Mouse (Mus musculus) left cerebral cortex, postnatal 10 days (tissue): ENCODE results near the gene Gm42420. TPM values are rescaled to one million over a fixed set of nuclear protein-coding genes. Genes with fewer than 3 reads are reported as not detected.

ENCODE experiments used
- DNase-seq, 2 experiments: peaks; one replicate each; pipeline ENCODE4 v3.0.0; 2021 to 2022; ENCODE audit warnings: low spot score in 2 of 2, mixed read lengths in 1 of 2; ENCODE audit errors: extremely low spot score in 1 of 2
- intact Hi-C: fragments of 180-260 bp; cut with DNase I; formaldehyde crosslinking; loops from one replicate; pipeline ENCODE4 v1.15.1; 2025
- total RNA-seq, 2 experiments: library from RNA; stranded (reverse); gene quantifications; 2 replicates each; pipeline ENCODE4 v1.2.3; 2021

Gm42420 gene
- total RNA-seq, 2 experiments from 2014 or later = not detected

DNA sequence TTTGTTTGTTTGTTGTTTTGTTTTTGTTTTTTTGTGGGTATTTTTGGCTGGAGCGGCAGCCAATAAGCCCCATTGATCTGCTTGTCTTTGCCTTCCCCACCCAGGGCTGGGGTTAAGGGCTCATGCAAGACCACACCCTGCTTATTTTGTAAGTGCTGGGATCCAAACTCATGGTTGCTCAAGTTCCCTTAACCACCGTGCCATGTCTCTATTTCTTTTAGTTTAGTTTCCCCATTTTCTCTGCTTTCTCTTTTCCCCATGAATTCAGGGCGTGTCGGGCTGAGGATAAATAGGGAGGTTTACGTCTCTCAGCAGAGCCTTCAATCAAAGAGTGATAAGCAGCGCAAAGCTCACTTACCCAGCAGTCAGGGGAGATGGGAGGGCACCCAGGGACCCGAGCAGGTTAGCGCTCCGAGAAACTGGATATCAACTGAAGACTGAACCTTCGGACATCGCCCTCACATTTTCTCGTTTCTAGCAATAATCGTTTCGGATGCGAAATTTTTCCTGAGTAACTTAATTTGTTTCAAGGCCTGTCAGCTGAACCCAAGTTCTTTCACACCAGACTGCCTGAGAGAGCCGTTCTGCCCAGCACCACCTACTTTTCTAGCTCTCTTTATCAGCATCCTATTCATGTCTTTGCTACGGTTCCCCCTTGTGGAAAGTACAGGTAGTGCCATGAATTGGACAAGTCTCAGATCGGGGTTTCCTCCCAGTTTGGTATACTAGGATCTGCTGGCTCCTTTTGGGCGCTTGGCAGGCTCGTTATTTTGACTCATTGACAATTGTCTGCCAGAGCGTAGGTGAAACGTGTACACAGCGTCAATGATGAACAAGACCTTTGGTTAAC lies 23.2 kb upstream of the Gm42420 start:
- peak; percentile 71 to 90 for DNase-seq
- intact Hi-C loops = loop anchor here (2.0 kb wide), 1 partner anchor 100 kb away; no protein-coding TSS in a partner anchor

DNA sequence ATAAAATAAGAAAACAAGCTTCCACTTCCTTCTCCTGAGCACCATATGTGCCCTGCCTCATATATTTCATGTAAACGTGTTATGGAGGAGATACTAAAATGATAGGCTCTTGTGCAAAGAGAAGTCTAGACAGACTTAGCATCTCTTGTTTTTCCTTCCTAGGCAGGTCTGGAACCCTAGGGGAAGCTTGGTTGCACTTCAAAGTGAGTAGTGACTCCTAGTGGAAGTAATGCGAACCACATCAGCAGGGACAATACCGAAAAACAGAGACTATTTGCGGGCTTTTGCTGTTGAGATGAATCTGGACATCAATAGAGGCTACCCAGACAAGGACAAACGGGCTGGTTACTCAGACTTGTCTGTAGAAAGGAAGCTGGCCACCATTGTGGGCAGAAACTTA lies 18.0 kb upstream of the Gm42420 start:
- intact Hi-C loops = loop anchor here (5.0 kb wide), 1 partner anchor 150 kb away; no protein-coding TSS in a partner anchor
- no peak for DNase-seq

DNA sequence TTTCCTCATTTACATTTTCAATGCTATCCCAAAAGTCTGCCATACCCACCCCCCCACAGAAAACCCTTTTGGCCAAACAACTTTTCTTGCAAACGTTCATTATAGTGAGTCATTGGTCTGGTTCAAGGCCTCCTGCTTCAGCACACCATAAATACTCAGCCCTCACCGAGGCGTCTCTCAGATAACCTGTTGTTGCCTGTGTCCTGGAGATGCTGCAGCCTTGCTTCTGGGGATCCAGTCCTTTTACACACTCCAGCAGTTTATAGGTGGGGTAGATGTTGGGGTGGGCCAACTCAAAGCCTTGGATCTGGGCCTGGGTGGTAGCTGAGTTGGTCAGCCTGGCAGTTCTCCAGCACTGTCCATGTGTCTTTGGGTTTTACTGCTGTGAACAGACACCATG lies 15.1 kb upstream of the Gm42420 start:
- DNase-seq = no peak
- intact Hi-C loops = no loop called here

DNA sequence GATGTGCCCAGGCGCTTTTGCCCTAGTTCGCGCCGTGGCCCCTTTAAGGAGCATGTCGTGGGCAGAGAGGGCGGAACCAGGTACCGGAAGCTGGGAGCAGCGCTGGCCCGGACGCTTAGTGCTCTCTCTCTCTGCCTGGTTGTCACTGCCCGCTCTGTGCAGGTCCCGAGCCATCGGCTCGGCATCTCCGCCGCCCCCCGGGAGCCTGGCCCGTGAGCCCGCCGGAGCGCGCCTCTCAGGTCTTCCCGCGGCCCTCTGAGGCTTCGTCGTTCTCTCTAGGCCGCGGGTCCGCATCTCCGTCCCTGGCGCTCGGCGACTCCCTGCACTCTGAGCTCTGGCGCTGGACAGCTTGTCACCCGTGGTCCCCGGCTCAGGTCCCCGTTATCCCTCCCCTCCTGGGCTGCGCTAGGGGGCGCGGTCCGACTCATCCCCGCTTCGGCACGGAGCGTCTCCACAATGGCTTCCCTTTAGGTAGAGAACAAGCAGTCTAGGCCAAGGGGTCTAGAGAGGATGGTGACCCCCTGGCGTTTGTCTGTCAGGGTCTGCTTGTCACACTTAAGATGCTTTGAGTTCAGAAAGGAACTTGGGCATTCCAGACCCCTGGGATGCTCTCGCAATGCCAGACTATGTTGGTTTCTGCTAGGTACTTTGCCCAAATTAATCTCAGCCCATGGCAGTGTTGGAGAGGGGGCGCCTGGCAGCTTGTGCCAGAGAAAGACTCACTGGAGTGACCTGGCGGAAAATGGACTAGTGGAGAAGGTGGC lies 11.6 kb upstream of the Gm42420 start, which contains the start of gene Adck2:
TSS of gene Adck2 (plus strand) at position 83 of the 764 bp plus-strand sequence.
- DNase-seq = peak; percentile 66 to 85
- intact Hi-C loops = no loop called here

DNA sequence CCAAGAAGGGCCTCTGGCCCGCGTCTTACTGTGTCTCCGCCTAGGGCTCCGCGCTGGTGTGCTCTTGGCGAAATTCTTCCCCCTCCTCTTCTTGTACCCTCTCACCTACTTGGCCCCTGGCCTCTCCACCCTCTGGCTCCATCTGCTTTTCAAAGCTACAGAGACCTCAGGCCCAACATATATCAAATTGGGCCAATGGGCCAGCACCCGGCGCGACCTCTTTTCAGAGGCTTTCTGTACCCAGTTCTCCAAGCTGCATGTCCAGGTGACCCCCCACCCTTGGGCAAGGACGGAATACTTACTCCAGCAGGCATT lies 11.0 kb upstream of the Gm42420 start:
- intact Hi-C loops = no loop called here
- no peak for DNase-seq

DNA sequence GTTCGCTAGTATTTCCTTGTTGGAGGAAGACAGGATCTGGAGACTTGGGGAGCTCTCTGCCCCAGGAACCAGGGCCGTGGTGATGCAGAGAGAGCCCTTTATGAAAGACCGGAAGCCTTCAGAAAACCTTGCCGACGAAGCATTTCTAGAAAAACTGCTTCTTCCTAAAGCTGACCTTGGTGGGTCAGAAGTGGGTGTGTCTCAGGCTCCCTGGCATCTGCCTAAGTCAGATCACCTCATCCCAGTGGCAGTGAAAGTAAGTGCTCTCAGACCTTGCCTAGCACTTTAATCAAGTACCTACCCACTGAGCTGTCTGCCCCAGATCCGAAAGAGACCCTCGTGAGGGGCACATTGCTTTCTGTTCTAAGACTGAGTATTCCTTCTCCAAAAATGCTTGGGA lies 10.6 kb upstream of the Gm42420 start:
- DNase-seq = no peak
- intact Hi-C loops = no loop called here

DNA sequence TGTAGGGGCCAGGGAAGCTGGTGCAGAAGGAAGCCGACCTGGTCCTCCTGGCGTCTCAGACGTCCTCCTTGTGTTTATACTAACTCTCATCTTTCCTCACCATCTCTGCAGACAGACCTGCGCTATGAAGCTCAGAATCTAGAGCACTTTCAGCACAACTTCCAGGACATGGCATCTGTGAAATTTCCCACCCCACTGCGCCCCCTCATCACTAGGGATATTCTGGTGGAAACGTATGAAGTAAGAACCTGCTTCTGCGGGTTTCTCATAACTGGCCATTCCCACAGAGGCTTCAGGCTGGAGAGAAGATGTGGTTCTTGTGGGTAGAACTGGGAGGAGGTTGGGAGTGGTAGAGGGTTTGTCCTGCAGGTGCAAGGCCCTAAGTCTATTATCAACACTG lies 6.0 kb upstream of the Gm42420 start:
- intact Hi-C loops = no loop called here
- no peak for DNase-seq

DNA sequence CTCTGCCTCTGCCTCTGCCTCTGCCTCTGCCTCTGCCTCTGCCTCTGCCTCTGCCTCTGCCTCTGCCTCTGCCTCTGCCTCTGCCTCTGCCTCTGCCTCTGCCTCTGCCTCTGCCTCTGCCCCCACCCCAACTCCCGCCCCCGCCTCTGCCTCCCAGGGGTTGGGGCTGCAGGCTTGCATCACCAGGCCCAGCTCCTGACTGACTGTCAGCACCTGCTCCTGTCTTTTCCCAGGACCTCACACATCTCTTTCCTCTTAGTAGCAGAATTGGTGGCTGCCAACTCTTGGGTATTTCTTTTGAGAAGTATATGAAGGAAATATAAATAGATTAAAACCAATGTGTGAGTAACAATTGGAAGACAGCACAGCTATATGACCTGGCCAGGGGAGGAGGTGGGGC lies 5.0 kb upstream of the Gm42420 start:
- intact Hi-C loops = no loop called here
- DNase-seq = no peak

DNA sequence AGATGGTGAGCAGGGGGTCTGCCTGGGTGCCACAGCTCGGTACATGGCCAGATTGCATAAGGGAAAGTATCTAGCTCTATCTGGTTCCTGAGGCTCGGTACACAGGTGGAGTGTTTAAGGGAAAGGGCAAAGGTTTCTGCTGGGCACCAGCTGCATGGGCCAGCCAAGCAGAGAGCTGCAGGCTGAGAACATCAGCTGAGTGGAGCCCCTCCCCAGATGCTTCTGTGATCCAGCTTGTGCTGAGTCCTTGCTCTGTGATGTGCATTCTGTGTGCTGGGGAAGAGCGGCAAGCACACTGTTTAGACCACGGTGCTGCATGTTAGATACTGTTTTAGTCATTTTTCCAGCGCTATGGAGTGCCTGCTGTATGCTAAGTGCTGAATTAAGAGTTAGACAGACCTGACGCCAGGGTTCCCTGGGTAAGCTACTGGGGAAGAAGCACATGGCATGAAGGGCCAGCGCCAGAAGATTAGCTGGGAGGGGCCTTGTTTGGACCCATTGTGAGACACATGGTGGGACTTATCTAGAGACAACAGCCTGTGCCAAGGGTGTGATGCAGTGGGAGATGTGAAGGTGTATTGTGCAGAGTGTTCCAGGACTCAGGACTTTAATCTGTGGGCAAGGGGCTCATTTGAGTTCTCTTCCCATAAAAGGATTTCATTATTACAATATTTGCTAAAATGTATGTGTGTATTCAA lies 4.3 kb upstream of the Gm42420 start:
- intact Hi-C loops = no loop called here
- DNase-seq = no peak

DNA sequence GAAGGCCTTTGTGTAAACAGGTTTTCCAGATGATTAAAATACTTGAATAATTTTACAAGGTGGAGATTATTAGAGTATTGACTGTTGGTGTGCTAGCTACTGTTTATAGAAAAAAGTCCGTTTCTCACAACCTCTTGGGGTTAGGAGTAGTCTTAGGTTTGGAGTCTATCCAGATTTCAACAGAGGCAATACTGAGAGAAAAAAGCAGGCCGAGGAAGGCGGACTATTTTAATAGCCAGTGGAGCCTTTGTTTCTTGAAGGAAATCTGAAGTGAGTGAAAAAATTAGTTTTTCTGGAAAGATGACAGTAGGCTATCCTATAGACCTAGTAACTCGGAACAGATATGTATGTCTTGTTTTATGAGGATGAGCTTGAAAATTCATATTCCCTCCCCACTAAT lies 5.9 kb downstream of the Gm42420 start:
- DNase-seq = no peak
- intact Hi-C loops = no loop called here

DNA sequence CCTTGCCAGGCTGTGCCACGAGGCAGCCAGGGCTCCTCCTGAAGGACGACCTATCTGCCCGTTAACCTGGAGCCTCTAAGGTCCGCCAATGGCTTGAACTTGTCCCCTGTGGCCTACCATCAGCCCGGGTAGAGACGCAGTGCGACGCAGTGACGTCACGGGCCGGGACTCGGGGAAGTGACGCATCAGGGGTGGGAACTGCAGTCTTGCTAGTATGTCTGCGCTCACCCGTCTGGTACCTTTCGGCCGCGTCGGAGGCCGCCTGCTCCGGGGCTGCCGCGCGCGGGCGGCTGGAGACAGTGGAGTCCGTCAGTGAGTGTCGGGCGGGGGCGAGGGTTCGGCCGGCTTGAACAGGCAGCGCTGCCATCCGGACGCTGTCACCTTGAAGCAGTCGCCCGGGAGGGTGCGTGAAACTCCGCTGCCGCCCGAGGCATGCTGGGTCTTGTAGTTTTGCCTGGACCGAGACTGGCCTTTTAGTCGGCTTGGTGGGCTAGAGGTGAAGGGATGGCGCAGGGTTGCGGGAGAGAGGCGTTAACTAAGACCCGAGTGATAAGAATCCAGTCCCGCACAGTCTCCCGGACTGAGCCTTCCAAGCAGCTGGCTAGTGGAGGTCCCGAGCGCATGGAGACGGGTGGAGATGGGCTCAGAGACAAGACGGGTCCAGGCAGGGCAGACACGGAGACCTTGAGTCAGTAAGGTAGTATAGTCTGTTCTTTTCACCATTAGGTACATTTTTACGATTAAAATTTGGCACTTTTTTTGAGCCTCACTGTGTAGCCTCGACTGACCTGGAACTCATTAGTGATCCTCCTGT lies 7.1 kb downstream of the Gm42420 start, which contains the start of gene Ndufb2:
TSS of gene Ndufb2 (plus strand) at position 174 of the 814 bp plus-strand sequence.
- peak; percentile 91 to 96 for DNase-seq
- intact Hi-C loops = no loop called here

DNA sequence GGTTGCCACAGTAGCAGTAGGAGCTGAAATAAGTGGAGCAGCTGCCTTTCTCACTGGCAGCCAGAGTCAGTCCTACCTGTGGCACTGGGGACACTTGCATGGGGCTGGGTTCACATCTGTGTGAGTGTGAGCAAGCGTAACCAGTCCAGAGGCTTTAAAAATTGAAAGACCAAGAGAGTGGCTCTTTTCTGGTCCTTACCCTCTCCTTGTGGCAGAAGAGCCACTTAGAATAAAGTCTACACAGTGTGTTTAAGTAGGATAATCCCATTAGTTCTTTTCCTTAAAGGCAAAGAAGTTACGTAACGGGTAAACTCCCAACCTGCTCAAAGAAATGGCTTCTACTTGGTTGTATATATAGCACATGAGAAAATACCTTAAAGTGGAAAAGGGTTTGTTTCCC lies 15.3 kb downstream of the Gm42420 start:
- DNase-seq = no peak

DNA sequence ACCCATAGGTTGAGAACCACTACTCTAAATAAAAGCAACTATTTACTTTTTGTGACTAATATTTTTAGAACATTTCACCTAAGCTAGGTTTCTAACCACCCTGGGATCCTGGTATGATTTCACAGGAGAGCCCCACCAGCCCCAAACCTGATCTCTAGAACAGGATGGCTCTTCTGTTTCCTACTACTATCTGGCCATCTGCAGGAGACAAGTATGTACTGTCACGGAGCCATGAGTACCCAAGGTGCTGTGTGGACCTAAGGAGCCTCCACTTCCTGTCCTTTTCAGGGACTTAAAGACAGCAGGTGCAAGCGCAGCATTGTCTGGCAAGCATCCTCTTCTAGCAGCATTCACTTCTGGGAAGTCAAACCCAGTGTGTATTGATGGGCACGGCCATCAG lies 16.3 kb downstream of the Gm42420 start:
- intact Hi-C loops = no loop called here
- no peak for DNase-seq

More for the DNA sequence above, 15.3 kb downstream of the Gm42420 start:
- intact Hi-C loops = no loop called here

DNA sequence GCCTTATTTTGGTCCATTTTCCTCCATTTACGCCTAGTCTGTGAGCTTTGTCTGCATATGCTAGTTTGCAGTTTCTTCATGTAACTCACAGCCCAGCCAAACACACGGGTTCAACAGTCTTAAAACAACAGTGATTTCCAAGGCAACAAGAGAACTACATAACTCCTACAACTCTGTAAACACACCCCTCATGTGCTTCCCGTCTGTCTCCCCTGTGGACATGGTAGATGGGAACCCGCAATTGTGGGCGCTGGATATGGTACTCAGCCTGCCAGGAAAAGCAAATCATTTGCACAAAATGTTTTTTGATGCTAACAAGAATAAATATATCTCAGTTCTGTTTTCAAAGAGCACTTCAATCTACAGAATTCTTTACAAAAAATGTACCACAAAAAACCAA lies 19.0 kb downstream of the Gm42420 start:
- intact Hi-C loops = no loop called here

DNA sequence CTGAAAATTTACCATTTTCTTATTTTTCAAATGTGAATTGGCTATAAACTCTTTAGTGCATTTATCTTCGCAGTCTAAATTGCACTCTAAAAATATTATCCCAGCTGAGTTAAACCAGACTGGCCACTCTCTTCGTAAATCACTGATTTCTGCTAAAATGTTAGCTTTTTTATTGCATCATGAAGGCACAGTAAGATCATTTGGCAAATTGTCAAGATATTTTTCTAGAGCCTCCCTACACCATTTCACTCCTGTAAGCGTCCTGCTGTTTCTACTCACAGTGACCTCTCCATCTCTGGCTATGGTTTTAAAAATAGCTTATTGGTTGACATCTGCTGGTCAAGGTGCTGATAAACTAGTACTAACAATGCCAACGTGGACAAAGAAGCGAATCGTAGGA lies 20.5 kb downstream of the Gm42420 start:
- intact Hi-C loops = no loop called here
- DNase-seq = no peak

More for the DNA sequence above, 19.0 kb downstream of the Gm42420 start:
- no peak for DNase-seq

DNA sequence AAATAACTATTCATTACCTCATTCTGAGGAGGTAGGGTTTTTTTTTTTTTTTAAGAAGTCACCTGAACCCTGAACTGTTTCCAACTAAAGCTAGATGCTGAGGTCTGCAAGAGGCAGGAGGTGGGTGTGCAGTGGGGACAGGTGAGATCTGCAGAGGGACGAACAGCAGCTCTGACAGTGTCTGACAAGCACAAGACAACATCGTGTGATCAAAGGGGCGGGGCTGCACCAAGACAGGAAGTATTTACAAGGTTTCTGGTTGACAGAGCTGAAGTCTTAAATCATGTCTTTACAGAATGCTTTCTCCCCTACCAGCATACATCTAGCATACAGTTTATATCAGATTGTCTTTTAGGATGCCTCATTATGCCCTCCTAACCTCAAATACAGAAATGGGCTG lies 21.3 kb downstream of the Gm42420 start:
- DNase-seq = no peak
- intact Hi-C loops = no loop called here

DNA sequence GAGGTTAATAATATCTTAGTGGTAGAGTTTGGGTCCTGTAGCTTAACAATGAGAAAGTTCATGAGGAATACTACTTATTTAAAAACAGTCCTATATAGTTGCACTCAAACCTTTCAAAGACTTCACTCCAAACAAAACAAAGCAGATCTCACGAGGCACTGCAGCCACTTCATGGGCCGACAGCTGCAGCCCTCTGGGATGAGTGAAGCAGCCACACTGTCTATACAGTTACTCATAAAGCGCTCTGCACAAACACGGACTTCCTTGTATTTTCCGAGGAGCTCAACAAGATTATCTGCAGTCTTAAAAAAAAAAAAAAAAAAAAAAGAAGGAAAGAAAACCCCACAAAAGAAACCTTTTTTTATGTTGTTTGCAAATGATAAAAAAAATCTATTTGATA lies 21.8 kb downstream of the Gm42420 start:
- intact Hi-C loops = no loop called here
- no peak for DNase-seq

DNA sequence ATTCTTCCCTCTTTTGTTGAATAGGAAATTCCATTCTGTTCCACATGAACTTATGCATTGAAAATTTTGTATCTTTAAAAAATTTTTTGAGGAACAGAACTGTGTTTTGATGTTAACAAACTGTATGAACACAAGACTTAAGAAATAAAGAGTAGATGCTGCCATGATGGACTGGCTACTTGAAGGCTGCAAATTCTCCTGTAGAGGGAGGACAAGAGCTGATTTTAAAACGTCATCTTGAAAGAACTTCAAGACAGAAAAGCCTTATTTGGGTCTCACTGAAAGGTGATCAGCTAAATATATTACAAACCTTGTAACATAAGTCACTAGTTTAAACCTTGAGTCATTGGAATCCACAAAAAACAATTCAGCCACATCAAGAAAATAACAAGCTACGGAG lies 24.7 kb downstream of the Gm42420 start:
- intact Hi-C loops = loop anchor here (10.0 kb wide), 1 partner anchor 175 kb away; no protein-coding TSS in a partner anchor
- no peak for DNase-seq

DNA sequence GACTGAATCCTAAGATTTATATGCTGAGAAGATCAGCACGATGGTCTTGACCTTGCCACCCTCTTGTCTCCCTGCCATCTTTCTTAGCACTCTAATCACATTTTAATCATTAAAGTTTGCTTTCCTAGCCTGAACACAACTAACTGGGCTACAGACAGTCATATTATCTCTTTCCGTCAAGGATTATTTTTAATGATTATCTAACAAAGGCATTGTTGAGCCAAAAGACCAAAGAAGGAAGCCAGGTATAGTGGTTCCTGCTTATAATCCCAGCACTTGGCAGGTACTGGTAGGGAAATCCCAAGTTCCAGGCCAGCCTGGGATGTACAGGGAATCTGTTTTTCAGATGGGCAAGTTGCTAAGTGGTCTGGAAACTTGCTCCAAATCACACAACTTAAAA lies 25.7 kb downstream of the Gm42420 start:
- intact Hi-C loops = loop anchor here (10.0 kb wide), 1 partner anchor 174 kb away; no protein-coding TSS in a partner anchor

More for the DNA sequence above, 25.7 kb downstream of the Gm42420 start:
- no peak for DNase-seq
